Mouse (Mus musculus) mesoderm, embryonic 11.5 days (tissue): ENCODE results near the gene Hoxa2.

Experiments used
- DNase-seq: peaks from one replicate; pipeline ENCODE4 v3.0.0-alpha.2; 2012; ENCODE audit warnings: low read depth, low spot score

Hoxa2 gene

GRCm38 (mm10) chr6:52180213-52180710 lies 15.6 kb upstream of the Hoxa2 start:
- no peak for DNase-seq

DNA sequence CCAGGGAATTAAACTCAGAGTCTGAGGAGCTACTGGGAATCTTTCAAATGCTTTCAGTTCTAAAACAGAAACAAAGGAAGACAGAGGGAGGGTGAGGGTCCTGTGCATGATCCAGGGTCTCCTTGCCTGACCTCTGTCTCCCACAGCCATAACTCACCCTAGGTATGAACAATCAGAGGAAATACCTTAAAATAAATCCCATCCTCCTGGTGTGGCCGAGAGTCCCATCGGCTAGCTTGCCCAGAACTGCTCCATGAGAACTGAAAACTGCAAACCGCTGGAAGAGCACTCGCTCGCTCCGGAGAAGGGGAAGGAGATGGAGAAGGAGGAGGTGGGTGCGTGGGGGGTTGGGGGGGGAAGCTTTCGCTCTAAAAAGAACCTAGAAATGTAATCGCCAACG lies 15.1 kb upstream of the Hoxa2 start:
- DNase-seq = no peak

- DNase-seq = no peak
Observed at GRCm38 (mm10) chr6:52178918-52179665, 14.5 kb upstream of the Hoxa2 start.

- no peak for DNase-seq
Observed at GRCm38 (mm10) chr6:52177806-52178205, 13.2 kb upstream of the Hoxa2 start.

GRCm38 (mm10) chr6:52177061-52177735 lies 12.6 kb upstream of the Hoxa2 start, which contains the start of gene 5730596B20Rik:
Gene 5730596B20Rik (plus strand): TSS chr6:52177498.
- DNase-seq = peak; percentile 87

GRCm38 (mm10) chr6:52176391-52176790 lies 11.8 kb upstream of the Hoxa2 start:
- no peak for DNase-seq

DNA sequence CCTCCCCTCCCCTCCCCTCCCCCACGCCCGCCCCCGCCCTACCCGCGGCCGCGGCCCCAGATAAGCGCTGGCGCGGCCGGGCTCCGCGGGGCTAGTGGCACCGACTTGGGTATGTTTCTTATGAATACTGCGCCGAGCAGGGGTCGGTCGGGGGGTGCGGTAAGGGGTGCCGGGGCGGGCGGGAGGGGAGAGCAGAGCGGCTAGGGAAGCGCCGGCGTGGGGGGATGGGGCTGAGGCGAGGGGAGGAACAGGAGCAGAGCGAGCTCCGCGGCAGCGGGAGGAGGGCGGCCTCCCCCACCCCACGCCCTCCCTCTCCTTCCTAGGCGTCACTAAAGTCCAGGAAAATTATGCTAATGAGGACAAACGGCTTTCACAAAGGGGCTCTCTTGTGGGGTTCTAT lies 11.2 kb upstream of the Hoxa2 start:
- DNase-seq = peak; percentile 89

DNA sequence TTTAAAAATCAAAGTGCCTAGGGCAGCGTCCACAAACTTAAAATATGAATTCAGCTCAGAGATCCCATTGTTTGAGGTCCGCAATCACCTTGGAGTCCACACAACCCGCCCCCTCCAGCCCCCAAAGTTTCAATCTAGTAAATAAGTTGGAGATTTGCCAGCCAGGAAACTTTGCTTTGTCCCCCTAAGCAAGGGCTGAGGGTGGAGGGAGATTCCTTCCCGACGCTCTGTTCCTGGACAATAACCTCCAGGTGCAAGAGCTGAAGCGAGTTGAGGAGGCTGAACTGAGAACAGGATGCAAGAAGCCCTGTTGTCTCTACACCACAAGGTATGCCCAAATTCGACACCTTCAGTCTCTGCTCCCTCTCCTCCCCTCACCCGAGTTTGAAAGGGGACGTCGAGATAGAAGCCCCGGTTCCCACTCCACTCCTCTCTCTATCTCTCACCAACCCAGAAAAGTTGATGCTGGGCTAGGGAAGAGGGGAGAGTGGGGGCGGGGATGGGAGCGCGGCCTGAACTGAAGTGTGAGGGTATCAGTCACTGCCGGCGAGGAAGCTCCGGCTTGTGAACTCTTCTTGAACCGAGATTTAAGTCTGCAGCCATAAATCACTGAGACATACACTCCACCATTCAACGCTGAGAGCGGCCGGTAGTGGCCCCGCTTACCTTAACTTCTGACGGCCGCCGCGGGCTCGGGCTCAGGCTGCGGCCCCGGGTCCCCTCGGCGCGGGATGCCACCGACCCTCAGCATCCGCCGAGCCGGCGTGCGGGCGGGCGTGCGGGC lies 10.5 kb upstream of the Hoxa2 start:
- DNase-seq = peak; percentile 93

DNA sequence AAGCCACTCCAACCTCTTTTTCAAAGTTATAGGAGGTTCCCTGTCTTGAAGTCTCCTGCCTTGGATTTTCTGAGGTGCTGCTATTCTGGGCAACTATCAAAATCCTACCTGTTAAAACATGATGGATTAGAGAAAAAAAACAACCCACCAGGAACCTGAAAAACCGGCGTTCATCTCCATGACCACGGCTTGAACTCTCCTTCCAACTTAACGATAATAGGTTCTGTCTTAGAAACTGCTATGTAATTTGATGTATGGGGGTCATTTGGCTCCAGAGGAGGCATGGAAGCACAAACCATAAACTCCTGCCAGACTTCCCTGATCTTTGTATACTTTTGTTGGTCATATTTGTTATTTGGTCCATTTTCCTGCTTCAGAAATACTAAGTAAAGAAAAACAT lies 9.0 kb upstream of the Hoxa2 start:
- DNase-seq = no peak

DNA sequence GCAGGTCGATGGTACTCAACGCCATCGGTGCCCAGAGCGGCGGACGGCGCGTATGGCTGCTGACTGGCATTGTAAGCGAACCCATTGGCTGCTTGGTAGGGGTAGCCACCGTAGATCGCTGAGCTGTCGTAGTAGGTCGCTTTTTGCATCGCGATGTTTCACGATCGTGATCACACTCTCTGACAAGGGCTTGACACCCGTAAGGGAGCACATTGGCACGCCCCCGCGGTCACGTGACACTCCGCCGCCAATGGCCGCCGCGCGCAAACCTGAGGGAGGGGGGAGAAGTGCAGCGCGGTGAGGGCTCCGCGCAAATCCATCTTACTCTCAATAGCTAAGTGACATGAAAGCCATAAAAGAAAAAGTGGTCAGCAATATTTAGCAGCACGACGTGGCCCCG lies 7.9 kb upstream of the Hoxa2 start:
- peak; percentile 97 for DNase-seq

- DNase-seq = no peak
Observed at GRCm38 (mm10) chr6:52171938-52172337, 7.3 kb upstream of the Hoxa2 start.

GRCm38 (mm10) chr6:52171331-52171730 lies 6.7 kb upstream of the Hoxa2 start:
- DNase-seq = peak; percentile 88

DNA sequence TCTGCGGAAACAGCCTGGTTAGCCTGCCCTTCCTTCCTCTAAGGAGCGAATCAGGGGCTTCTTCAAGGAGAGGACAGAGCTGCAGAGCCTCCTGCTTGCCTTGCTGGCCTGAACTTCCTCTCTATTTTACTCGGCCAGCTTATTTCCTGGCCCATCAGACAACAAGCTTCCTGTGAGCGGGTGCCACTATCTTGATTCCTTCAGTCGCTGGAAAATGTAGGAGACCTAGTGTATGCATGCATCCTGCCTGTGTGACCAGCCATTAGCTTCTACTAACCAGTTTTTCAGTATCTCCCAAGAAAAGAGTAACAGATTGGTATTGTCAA lies 6.2 kb upstream of the Hoxa2 start:
- no peak for DNase-seq

- DNase-seq = no peak
Observed at GRCm38 (mm10) chr6:52170166-52170897, 5.7 kb upstream of the Hoxa2 start.

DNA sequence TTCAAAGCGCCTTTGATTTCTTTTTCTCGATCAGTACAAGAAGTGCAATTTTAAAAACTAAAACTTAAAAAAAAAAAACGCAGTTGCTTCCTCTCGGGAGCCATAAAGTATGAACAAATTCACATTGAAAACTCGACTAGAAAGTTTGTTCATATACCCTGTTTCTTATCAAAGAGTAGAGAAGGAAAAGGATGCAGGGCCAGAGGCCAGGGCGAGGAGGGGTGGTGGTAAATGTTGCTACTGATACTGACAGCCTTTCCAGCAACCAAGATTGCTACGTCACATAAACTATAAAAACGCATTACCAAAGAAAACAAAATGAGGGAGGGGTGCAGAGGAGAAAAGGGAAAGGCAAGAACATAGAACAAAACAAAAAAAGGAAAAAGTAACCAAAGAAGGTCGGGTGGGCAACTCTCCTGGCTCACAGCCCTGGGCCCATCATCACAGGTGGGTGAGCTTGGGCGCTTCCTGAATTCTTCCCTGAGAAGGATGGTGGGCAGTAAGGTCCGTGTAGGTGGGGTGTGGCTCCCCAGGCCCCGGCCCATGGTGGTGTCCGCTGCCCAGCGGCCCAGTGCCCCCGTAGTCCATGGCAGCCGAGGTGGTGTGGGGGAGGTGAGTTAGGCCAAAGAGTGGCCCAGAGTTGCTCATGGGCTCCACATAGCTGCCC lies 5.0 kb upstream of the Hoxa2 start:
- DNase-seq = no peak

DNA sequence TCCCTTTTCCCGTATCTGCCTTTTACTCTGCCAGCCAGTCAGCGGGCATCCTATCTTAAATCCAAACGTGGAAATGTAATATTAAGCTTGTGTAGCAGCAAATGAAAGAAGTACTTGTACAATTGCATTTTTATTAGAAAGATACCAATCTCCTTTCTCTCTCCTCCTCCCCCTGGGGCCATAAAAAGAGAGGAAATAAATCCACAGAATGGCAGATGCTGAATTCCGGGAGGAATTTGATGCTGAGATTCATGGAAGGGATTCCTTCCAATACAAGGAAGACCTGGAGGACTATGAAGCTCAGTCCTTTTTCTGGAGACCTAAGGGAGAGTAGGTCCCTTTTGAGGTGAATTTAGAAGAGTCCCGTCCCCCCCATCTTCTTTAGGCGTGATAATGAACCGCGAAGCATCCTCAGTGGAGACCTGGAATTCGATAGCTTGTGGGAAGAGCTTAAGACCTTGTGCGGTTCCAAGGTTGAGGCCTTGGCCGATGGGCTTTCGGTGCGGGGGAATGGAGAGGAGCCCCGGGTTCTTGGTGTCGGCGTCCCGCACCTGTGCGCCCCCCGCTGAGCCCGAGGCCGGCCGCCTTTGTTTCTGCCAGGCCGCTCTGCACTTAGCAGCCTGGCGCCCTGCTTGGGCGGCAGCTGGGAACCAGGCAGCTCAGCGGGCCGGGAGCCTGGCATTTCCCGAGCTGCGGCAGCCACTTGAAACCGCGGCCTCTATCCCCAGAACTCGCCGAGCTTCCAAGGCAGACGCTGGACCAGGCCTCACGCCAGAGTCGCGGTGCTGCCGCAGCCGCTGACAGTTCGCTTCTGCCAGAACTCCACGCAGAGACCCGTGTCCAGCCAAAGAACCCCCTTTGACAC lies 3.8 kb upstream of the Hoxa2 start:
- DNase-seq = no peak

DNA sequence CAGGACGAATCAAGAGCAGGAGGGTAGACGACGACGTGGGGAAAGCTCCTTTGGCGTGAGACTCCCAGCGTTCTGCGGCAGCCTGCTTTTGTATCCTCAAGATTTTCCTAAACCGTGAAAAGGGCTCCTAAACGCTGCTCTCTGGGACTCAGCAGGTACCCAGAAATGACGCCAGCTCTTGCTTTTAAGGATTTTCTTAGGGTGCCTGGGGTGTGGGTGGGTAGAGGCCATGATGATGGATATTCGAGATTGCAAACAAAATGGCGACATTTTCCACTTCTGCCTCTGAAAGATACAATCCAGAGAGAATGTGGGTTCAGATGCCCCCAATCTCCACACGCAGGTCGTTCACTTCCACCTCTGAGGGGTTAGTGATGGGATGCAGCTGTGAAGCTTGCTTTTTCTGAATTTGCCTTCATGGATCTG lies 3.1 kb upstream of the Hoxa2 start:
- DNase-seq = no peak

GRCm38 (mm10) chr6:52167176-52167575 lies 2.5 kb upstream of the Hoxa2 start:
- DNase-seq = no peak

- DNase-seq = no peak
Observed at GRCm38 (mm10) chr6:52166431-52167077, 1.9 kb upstream of the Hoxa2 start.
